Mouse (Mus musculus): ENCODE results near the gene Tubb5.

GRCm38 (mm10) chr17:35848112-35848511 lies 10.0 kb upstream of the Tubb5 start:
- TF ChIP-seq CTCF (IDR thresholded peaks at IDR 0.05; ENCODE audit: borderline replicate concordance, insufficient read depth, low read depth, low read length) (no peak), POLR2A (IDR thresholded peaks at IDR 0.05; ENCODE audit: borderline replicate concordance, insufficient read depth, low read length) (no peak)
